Comparison of ENCODE assay signal across 26 mouse cellular contexts in the genomic region with DNA sequence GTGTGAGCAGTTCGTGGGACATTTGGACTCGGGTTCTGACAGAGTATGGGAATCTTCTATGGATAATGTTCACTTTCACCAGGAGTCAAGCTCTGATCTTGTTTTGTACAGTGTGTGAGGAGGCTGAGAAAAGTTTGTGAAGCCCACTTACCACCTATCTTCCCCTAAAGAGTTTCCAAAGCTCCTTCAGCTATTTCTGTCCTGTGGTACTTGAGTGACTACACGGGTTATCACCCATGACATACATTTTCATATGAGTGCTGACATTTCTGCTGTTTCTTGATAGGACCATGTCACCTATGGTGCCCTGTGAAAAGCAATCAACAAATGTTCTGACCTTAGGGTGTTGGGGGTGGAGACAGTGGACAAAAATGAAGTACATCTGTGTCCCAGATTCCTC.
"Had no signal": no experiment of that assay in that cellular context is flagged by ENCODE, and none has a peak within 500 bp of the region (broad histone marks: within the 10 kb centered on the region; RNA-seq: fewer than 3 reads in every experiment).

No protein-coding gene starts in this region.

- H3K9me3 ChIP-seq: hindbrain, embryonic 10.5 days; hindbrain, embryonic 12.5 days; intestine, embryonic 15.5 days; limb, embryonic 10.5 days; limb, embryonic 12.5 days; liver, embryonic 13.5 days; liver, embryonic 15.5 days had no signal

- H3K4me3 ChIP-seq: gastrocnemius, adult 2 months; hindbrain, embryonic 10.5 days; hindbrain, embryonic 12.5 days; intestine, embryonic 15.5 days; layer of hippocampus, adult 2 months; left cerebral cortex, adult 2 months; limb, embryonic 10.5 days; limb, embryonic 12.5 days; liver, embryonic 13.5 days; liver, embryonic 15.5 days had no signal

- H3K36me3 ChIP-seq: hindbrain, embryonic 10.5 days; hindbrain, embryonic 12.5 days; intestine, embryonic 15.5 days; limb, embryonic 10.5 days; limb, embryonic 12.5 days; liver, embryonic 13.5 days; liver, embryonic 15.5 days had no signal

- H3K4me1 ChIP-seq: intestine, embryonic 15.5 days; liver, embryonic 15.5 days had no signal

- ATAC-seq: forebrain, embryonic 16.5 days; hindbrain, embryonic 16.5 days; inflammation-experienced regulatory T-cells, adult 6 months; intestine, embryonic 15.5 days; intestine, postnatal 0 days; liver, postnatal 0 days had no signal

- H3K9ac ChIP-seq: hindbrain, embryonic 12.5 days; hindbrain, embryonic 14.5 days; intestine, embryonic 15.5 days; limb, embryonic 12.5 days; liver, embryonic 13.5 days; liver, embryonic 15.5 days; liver, postnatal 0 days had no signal

- H3K4me2 ChIP-seq: hindbrain, embryonic 12.5 days; hindbrain, embryonic 14.5 days; intestine, embryonic 15.5 days; limb, embryonic 12.5 days; liver, embryonic 11.5 days; liver, embryonic 13.5 days; liver, embryonic 15.5 days had no signal

- DNase-seq: gastrocnemius, adult 2 months; gastrocnemius, postnatal 10 days; gastrocnemius, postnatal 25 days; kidney, adult 18-20 months; kidney, adult 8-10 months; kidney, postnatal 10 days; kidney, postnatal 25 days; kidney, postnatal 4 days; liver; liver, embryonic 13.5 days; liver, postnatal 0 days; lung, adult 2 months had no signal

- H3K27ac ChIP-seq: gastrocnemius, adult 2 months; hindbrain, embryonic 10.5 days; hindbrain, embryonic 12.5 days; hindbrain, embryonic 14.5 days; intestine, embryonic 15.5 days; layer of hippocampus, adult 2 months; left cerebral cortex, adult 2 months; limb, embryonic 10.5 days; limb, embryonic 12.5 days; liver, embryonic 13.5 days; liver, embryonic 15.5 days had no signal

- H3K27me3 ChIP-seq: hindbrain, embryonic 12.5 days; intestine, embryonic 15.5 days; limb, embryonic 12.5 days; liver, embryonic 13.5 days; liver, embryonic 15.5 days had no signal
